Mouse (Mus musculus) embryonic fibroblast, embryonic 13.5 days (primary cell): ENCODE measurements around the gene Col25a1.

ENCODE experiments used
- CTCF ChIP-seq: IDR thresholded peaks from 2 replicates; pipeline ENCODE4 v1.5.1; 2011; ENCODE audit warnings: mild to moderate bottlenecking, control low read depth, low read length, moderate library complexity, borderline replicate concordance; ENCODE audit not compliant: insufficient read depth
- POLR2A ChIP-seq: IDR thresholded peaks from 2 replicates; pipeline ENCODE4 v1.6.1; 2011; ENCODE audit warnings: low read depth, mild to moderate bottlenecking, control low read depth, low read length, moderate library complexity

DNA sequence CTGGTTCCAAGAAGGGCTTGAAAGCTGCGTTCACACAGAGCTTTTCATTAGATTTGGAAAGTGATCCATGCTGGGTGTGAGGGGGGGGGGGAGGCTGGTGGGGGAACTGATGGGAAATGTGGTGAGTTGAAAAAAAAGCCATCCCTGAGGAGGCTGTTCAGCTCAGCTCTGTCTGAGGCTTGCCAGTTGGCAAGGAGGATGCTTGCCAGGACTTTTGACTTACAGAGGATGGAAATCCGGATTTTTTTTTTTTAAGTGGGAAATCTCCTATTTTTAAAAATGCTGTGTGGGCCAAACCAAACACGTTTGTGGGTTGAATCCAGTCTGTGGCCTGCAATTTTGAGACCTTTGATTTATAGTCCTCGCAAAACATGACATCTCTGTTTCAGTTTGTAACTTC lies 35.6 kb downstream of the Col25a1 start:
- no peak for TF ChIP-seq POLR2A
- TF ChIP-seq CTCF, result no peak
